Mouse (Mus musculus) myocyte (in vitro differentiated cells): ENCODE measurements around the gene Ccer2.

ENCODE experiments used
- MAX ChIP-seq: IDR thresholded peaks from one replicate; pipeline ENCODE4 v1.6.1; 2011; ENCODE audit warnings: low read depth, mild to moderate bottlenecking, control low read depth
- MYOD1 ChIP-seq, 3 experiments: IDR thresholded peaks; one replicate each; pipeline ENCODE4 v1.6.1; 2011; ENCODE audit warnings: control low read depth in 2 of 3, low read depth in 2 of 3, mild to moderate bottlenecking in 2 of 3, moderate library complexity in 1 of 3; ENCODE audit not compliant: insufficient read length in 2 of 3, control insufficient read depth in 1 of 3
- POLR2A ChIP-seq: IDR thresholded peaks from one replicate; pipeline ENCODE4 v1.6.1; 2011; ENCODE audit warnings: low read depth, mild to moderate bottlenecking, control low read depth, moderate library complexity; ENCODE audit not compliant: insufficient read length
- SRF ChIP-seq: IDR thresholded peaks from one replicate; pipeline ENCODE4 v1.6.1; 2011; ENCODE audit warnings: low read depth; ENCODE audit not compliant: control insufficient read depth, insufficient read length
- TCF12 ChIP-seq: IDR thresholded peaks from one replicate; pipeline ENCODE4 v1.6.1; 2011; ENCODE audit warnings: mild to moderate bottlenecking, control low read depth; ENCODE audit not compliant: poor library complexity, insufficient read depth, severe bottlenecking
- USF1 ChIP-seq: IDR thresholded peaks from one replicate; pipeline ENCODE4 v1.6.1; 2011; ENCODE audit warnings: low read depth, mild to moderate bottlenecking, control low read depth, moderate library complexity

- no peak for TF ChIP-seq TCF12
- TF ChIP-seq POLR2A, result no peak
- no peak for TF ChIP-seq SRF
- no peak for TF ChIP-seq MAX
- no peak for TF ChIP-seq MYOD1 (IDR thresholded peaks at IDR 0.05; ENCODE audit: control insufficient read depth in 1 of 3, insufficient read length in 2 of 3, low read depth in 2 of 3)
- no peak for TF ChIP-seq USF1
These were observed 2.6 kb downstream of the Ccer2 start for GRCm38 (mm10) chr7:28758623-28759022.
